Mouse (Mus musculus): Measurements from ENCODE around the gene C1s1.

- TF ChIP-seq CTCF (IDR thresholded peaks at IDR 0.05; ENCODE audit: borderline replicate concordance, insufficient read depth, low read length) (no peak), POLR2A (IDR thresholded peaks at IDR 0.05; ENCODE audit: low read depth, low read length) (no peak)
These were observed 46.6 kb upstream of the C1s1 start for GRCm38 (mm10) chr6:124588771-124589170.
